Mouse (Mus musculus) heart, postnatal 10 days (tissue): ENCODE results near the gene Noxo1. TPM values are rescaled to one million over a fixed set of nuclear protein-coding genes. Genes with fewer than 3 reads are reported as not detected.
A peak's percentile ranks its signal among the peaks of the same experiment; 100 is the strongest.
"Not testable (repeated sequence)": the region's sequence is repeated elsewhere in the genome, so short reads cannot be mapped to it uniquely, and the experiment has no call there.

Experiments
- DNase-seq, 2 experiments: peaks; one replicate each; pipeline ENCODE4 v3.0.0; 2021
- intact Hi-C: fragments of 180-260 bp; cut with DNase I; formaldehyde crosslinking; loops from one replicate; pipeline ENCODE4 v1.15.1; 2025
- total RNA-seq, 2 experiments: library from RNA; stranded (reverse); gene quantifications; 2 replicates each; pipeline ENCODE4 v1.2.3; 2021

Noxo1 gene
- total RNA-seq, result 1 to 10 TPM in 1 of 2 experiments, under 1 TPM in 1; 0.93 to 2.9 TPM

DNA sequence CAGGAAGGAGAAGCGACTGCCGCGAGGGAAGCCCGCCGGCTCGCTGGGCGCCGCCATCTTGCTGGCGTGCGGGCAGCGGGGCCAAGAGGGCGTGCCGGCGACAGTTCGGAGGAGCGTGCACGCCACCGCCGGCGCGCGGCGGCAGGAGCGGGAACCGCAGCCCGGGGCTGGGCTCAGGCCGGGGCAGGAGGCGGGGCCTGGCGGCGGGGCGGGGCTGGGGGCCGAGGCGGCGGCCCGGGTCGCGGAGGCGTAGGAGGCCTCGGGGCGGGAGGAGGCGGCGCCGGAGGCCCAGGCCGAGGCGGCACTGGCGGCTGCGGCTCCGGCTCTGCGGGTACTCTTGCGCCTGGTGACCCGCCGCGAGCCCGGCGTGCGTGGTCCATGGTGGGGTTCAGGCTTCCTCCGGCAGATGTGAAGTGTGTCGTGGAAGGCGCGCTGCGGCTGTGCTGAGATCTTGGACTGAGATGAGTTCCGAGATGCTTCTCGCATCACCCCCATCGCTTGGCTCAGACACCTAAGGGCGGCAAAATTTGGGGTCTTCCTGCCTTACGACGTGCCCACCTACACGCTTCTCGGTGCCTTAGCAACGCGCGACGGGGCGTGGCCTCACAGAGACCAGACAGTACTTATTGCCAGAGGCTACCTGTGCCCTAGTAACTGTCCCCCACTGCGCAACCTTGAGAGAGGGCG lies at the start of gene Noxo1, which contains the start of gene Gfer:
TSS of gene Noxo1 (plus strand) at position 224 of the 687 bp plus-strand sequence.
TSS of gene Gfer (minus strand) at position 146 of the 687 bp plus-strand sequence.
- DNase-seq, result peak; percentile 90 to 93
- intact Hi-C loops, result no loop called here

DNA sequence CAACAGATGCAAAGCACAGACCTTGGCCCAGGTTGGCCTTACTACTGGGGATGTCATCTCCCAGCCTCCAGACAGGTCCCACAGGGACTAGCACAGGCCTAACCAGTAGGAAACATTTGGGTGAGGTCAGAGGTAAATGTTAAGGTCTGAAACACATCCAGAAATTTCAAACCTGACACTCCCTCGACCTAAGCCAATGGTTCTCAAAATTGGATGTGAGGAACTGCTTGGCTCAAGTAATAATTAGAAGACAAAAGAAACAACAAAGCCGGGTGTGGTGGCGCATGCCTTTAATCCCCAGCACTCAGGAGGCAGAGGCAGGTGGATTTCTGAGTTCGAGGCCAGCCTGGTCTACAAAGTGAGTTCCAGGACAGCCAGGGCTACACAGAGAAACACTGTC lies 49.7 kb upstream of the Noxo1 start:
- intact Hi-C loops, result no loop called here
- DNase-seq, result no peak

DNA sequence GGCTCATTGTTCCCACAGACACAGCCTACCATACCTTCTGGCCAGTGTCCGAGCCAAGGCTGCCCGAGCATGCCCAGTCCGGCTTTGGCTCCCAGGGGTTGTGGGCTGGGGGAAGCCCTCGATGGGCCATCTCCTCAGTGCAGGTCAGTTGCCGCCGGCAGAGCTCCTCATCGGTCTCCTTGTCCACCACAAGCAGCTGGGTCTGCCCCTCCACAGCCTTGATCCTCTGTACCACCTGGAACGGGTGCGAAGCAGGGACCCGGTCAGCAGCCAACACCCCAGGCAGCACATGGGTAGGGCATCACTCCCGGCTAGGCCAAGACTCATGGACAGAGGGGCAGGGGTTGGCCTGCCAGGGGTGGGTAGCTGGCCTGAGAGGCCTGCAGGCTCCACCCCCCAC lies 48.5 kb upstream of the Noxo1 start:
- DNase-seq, result no peak
- intact Hi-C loops, result no loop called here

DNA sequence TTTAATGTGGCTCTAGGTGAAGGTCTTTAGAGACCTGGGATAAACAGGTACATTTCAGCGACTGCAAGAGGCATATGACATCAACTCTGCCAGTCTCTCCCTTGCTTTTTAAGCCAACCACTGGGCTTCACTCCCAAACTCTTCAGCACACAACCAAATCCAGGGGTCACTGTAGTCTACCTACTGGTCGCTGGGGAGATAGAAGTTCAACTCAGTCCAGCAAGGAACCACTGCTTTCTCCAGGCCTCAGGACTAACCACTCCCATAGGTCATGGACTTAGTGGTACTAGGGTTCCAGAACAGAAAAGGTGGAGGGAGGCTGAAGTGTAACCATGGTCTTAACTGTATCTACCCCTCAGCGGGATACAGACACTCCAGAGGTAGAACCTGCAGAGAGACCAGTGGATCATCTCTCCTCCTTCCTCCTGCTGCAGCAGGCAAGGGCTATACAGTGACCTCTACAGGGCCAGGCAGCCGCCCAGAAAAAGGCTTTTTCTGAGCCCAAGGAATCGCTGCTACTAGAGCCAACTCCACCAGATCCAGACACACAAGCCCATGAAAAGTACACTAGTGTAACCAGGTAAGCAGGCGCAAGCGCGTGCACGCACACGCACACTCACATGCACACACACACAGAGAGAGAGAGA lies 47.2 kb upstream of the Noxo1 start:
- no peak for DNase-seq
- intact Hi-C loops, result no loop called here

DNA sequence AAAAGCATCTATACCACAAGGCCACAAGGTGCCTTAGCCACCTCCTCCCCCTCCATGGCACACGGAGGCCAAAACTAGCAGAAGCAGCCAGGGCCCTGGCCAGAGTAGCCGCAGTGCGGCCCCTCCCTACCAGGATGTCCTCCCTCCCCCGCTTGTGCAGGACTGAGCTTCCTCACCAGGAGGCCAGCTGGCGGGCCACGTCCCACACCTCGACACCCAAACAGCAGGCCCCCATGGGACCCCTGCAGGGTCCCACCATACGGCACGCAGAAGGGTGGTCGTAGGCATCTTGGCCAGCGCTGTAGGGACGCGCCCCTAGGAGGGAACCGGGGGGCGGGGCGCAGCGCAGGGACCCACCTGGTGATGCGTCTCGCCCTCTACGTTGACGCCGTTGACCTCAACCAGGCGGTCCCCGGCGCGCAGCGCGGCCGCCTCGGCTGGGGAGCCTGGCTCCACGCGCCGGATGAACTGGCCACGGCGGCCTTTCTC lies 46.4 kb upstream of the Noxo1 start:
- peak; percentile 71 for DNase-seq
- intact Hi-C loops, result loop anchor here (2.0 to 5.0 kb wide), 3 partner anchors 17 to 52 kb away; partner anchors contain the start of genes Nthl1 and Tsc2

DNA sequence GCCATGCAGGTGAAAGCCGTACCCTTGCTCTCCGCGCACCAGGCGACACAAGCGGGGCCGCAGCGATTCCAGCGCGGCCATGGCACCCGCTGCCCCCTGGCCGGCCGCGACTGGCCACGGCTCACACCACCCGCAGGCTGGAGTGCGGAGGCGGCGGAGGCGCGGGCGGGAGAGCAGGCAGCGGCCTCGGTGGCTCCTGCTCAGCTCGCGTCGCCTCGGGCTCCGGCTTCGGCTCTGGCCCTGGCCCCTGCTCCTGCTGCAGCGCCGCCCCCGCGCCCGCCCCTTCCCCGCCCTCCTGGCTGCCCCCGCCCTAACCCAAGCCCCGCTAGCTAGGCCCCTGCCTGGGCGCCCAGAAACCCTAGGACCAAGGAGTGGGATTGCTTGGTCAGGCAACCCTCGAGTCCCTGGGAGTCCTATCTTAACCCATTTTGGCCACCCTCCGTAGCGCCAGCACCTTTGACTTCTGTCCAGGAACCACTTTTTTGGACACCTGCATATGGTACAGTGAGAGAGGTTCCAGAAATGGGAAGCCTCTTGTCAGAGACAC lies 45.9 kb upstream of the Noxo1 start, which contains the start of gene Slc9a3r2:
TSS of gene Slc9a3r2 (minus strand) at position 258 of the 547 bp plus-strand sequence.
- peak; percentile 62 to 71 for DNase-seq
- intact Hi-C loops, result loop anchor here (2.0 to 5.0 kb wide), 3 partner anchors 17 to 53 kb away; partner anchors contain the start of genes Nthl1 and Tsc2

DNA sequence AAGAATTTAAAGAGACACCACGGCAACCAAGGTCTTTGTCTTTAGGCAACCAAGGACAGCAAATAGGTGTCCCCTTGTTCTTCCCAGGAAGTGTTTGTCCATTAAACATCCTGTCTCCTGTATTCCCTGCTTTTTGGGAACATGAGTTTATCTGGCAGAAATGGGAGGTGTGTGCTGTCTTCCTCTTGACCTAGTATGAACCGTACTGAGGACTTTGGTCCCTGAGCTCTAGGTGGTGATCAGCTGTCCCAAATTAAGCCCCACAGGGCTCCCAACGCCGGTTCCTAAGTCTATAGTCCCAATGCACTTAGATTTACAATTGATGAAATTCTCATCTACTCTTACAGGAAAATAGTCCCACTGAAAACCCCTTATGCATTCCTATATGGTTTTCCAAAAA lies 45.3 kb upstream of the Noxo1 start:
- intact Hi-C loops, result loop anchor here (2.0 to 5.0 kb wide), 3 partner anchors 18 to 53 kb away; partner anchors contain the start of genes Nthl1 and Tsc2
- DNase-seq, result no peak

DNA sequence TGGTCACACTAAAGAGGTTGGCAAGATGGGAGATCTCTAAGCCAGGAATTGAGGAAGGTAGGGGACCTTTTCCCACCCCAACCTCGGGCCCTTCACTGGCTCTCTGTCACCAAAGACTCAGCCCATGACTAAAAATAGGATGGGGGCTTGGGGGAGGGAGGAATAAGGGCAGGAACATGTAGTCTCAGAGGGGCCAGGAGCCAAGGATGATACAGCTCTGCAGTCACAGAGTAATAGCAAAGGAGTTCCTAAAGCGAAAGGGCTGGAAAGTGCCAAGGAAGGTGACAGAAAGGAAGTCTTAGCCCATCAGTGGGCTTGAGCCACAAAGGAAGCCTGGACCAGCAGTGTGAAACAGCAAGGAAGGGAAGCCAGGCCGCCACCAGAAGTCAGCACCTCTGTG lies 44.2 kb upstream of the Noxo1 start:
- intact Hi-C loops, result loop anchor here (2.0 to 5.0 kb wide), 3 partner anchors 19 to 55 kb away; partner anchors contain the start of genes Nthl1 and Tsc2
- DNase-seq, result no peak

DNA sequence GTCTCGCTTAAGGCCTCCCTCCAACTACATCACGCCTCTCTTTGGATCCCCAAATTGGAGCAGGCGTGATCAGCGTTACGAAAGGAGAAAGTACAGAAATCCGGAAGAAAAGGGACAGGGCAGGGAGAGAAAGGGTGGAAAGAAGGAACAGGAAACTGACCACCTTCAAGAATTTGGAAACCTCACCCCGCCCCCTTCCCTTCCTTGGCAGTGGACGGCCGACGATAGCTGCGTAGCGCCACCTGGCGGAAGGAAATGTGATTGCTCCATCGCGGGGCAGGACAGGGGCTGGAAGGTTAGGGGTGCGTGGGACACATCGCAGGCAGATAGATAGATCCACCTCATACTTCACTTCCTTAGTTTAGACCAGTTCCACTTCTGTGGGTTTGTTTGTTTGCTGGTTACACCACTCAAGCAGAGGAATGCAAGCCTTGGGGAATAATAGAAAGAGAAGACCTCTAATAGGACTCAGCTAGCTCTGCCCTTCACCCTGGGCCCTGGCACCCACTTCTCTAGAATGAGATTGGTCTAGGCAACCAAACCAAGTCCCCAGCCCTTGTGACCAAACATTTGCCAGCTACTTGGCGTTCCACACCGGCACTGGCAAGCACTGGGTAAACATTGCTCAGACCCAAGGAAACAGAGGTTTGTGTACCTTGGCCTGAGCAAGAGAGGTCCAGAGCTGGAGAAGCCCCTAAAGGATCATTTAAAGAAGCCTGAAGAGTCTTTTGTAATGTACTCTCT lies 41.9 kb upstream of the Noxo1 start:
- peak; percentile 79 to 88 for DNase-seq
- intact Hi-C loops, result loop anchor here (2.0 to 5.0 kb wide), 4 partner anchors 15 to 113 kb away; partner anchors contain the start of gene Zfp598

DNA sequence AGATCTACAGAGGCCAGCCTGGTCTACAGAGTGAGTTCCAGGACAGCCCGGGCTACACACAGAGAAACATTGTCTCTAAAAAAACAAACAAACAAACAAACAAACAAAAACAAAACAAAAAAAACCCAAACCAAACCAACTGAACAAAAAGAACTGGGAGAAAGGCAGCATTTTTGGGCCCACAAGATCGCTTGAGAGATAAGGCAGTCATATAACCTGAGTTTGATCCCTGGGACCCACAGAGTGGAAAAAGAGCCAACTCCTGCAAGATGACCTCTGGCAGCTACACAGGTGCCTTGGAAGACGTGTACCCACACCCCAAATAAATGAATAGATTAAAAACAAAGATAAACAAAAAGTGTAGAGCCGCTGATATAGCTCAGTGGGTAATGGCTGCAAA lies 41.1 kb upstream of the Noxo1 start:
- DNase-seq, result no peak
- intact Hi-C loops, result loop anchor here (2.0 to 5.0 kb wide), 4 partner anchors 14 to 114 kb away; partner anchors contain the start of gene Zfp598

DNA sequence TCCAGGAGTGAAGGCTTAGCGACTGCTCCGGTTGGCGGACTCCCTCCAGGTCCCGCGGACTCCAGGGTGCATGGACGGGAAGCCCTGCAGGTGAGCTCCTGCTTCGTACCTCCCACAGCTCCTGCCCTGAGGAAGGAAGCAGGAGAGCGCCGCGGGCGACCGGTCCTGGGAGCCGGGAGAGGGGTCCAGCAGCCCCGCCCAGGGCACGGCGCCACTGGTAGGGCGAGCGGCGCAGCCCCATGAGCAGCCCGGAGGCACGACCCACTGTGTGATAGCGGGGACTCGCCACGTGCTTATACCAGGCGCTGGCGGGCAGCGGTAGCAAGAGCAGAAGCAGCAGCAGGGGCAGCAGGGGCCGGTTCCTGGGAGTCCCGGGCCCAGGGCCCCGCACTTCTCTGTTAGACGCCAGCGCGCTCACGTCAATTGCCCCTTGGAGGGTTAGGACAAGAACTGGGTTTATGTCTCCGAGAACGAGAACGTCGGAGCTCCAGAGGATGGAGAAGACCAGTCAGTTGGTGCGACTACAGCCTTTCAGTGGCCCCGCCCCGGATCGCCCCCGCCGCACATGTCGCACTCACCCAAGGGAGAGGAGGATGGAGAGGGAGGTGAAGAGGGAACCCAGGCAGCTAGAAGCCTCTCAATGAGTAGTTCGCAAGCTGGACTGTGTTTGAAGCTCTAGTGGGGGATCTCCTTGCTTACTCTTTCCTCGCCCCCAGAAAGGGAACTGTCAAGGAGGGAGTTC lies 37.8 kb upstream of the Noxo1 start, which contains the start of gene Npw:
TSS of gene Npw (minus strand) at position 441 of the 742 bp plus-strand sequence.
- intact Hi-C loops, result no loop called here
- DNase-seq, result no peak

DNA sequence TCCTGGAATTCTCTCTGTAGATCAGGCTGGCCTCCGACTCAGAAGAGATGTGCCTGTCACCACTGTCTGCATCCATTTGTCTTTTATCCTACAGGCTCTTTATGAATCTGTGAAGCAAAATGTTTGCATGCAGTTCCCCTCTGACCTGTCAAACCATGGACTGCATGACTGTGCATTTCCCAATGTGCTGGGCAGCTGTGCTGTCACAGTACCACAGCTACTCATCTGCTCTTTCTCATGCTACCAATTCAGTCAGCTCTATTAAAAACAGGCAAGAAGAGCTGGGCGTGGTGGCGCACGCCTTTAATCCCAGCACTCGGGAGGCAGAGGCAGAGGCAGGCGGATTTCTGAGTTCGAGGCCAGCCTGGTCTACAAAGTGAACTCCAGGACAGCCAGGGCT lies 29.0 kb upstream of the Noxo1 start:
- intact Hi-C loops, result loop anchor here (5.0 kb wide), 1 partner anchor 190 kb away; the partner anchor contains the start of gene Mlst8
- DNase-seq, result not testable (repeated sequence)

DNA sequence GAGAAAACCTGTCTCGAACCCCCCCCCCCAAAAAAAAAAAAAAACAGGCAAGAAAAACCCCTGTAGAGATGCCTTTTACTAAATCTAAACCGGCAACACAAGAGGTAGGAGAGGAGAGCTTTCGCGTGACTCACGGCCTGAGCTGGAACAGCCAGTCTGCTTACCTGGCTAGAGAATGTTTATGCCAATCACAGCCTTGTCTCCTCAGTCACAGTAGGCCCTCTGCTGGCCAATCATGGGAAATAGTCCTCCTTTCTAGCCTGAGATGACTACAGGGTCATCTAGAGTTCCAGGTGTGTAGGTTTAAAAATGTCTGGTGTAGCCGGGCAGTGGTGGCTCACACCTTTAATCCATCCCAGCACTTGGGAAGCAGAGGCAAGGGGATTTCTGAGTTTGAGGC lies 28.6 kb upstream of the Noxo1 start:
- DNase-seq, result peak; percentile 69 to 70
- intact Hi-C loops, result loop anchor here (5.0 kb wide), 1 partner anchor 190 kb away; the partner anchor contains the start of gene Mlst8

DNA sequence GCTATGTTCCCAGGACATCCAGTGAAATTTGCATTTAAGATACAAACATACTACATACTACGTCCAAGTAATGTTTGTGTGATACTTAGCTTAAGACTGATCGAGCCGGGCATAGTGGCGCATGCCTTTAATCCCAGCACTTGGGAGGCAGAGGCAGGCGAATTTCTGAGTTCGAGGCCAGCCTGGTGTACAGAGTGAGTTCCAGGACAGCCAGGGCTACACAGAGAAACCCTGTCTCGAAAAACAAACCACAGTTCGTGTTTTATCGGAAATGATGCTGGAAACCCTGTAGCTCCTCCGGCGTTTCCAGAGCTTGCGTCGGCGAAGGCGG lies 26.9 kb upstream of the Noxo1 start:
- intact Hi-C loops, result loop anchor here (2.0 to 5.0 kb wide), 2 partner anchors 14 to 192 kb away; partner anchors contain the start of gene Mlst8
- DNase-seq, result not testable (repeated sequence)

DNA sequence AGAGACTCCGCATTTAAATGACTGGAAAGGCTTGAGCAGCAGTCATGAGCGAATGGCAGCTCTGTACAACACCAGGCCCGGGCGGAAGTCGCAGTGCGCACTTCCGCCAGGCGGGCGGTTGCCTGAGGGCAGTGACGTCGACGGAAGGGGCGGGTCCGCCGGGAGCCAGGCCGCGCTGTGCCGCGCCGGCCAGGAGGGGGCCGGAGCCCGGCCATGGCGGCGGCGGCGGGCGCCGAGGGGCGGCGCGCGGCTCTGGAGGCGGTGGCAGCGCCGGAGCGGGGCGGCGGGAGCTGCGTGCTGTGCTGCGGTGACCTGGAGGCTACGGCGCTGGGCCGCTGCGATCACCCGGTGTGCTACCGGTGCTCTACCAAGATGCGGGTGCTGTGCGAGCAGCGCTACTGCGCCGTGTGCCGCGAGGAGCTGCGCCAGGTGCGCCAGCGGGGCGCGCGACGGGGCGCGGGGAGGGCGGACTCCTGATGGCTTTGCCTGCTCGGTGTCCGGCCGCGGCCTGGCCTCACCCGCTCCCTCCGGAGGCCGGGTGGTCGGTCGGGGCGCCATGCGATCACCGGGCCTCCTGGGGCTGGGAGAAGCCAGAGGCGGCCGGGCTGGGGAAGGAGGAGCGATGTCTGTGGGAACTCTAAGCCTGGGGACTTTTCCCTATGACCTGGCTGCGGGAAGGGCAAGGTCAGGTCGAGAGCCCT lies 26.3 kb upstream of the Noxo1 start, which contains the start of gene Zfp598:
TSS of gene Zfp598 (plus strand) at position 143 of the 701 bp plus-strand sequence.
- intact Hi-C loops, result loop anchor here (2.0 to 5.0 kb wide), 2 partner anchors 15 to 192 kb away; partner anchors contain the start of gene Mlst8
- peak; percentile 97 for DNase-seq

DNA sequence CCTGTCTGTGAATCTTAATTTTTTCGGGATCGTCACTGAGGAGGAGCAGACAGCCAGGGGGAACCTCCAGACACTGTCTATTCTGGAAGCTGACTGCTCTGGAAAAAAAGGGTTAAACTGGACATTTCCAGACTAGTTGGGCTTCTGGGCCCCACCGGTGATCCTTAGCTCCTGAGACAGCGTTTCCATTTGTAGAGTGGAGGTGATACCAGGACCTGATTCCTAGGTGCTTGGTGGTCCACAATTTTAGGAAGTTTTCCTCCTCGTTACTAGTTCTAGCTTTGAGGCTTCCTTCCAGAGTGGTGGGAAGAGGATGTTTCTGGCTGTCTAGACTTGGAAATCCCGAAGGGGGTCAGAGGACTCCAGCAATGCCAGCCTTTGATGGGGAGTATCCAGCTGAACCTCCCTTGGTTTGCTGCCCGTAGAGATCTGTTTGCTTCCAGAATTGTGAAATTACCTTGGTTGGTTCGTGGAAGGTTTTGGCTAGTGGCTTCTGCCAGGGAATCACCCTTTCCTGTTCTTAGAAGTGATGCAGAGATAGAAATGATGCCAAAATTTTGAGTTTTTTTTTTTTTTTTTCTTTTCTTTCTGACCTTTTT lies 25.7 kb upstream of the Noxo1 start:
- intact Hi-C loops, result no loop called here
- no peak for DNase-seq

DNA sequence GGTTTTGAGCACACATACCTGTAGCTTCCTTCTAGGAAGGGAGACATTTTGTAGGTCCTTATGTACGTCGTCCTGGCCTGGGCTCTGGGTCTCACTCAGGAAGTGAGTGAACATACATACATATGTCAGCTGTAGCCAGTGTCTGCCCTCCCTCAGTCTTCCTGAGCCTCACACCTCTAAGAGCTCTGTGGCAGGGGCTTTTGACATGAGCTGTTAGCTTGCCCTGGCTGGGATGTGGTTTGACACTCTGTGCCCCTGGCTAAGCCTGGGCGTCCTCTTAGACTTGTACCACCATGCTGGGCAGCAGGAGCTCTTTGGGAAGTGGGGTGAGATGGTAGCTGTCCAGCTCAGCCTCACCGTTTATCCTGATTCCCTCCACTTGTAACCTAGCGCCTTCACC lies 24.7 kb upstream of the Noxo1 start:
- intact Hi-C loops, result no loop called here
- DNase-seq, result no peak

DNA sequence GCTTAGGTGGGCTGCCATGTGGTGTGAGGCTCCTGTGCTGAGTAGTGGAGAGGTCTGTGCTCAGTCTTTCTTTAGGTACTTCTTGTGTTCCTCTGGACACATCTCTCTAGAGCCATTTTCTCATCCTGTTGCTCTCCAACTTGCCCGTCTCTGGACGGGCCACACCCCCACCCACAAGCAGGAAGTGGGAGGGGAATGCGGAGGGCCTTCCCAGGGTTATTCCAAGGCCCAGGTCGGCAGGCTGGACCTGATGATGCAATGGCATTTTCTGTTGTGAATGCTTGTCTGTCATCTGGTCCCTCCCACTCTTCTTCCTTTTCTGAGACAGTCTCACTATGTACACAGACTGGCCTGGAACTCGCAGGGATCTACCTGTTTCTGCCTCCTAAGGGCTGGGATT lies 23.9 kb upstream of the Noxo1 start:
- peak; percentile 54 to 59 for DNase-seq
- intact Hi-C loops, result no loop called here
